Mouse (Mus musculus) pancreas, adult 10 weeks (tissue): ENCODE data around the gene Cilp. TPM values are rescaled to one million over a fixed set of nuclear protein-coding genes. Genes with fewer than 3 reads are reported as not detected.

Source experiments
- polyA plus RNA-seq: library from polyadenylated mRNA; stranded (reverse); fragments of 350-450 nt; fragmentation: Illumina TruSeq; extraction: RNeasy Lipid Tissue Mini Kit (QIAGEN cat#74804); gene quantifications from one replicate; pipeline ENCODE4 v1.2.3, GENCODE M21; 2015; ENCODE audit warnings: low read depth, low replicate concordance; ENCODE audit not compliant: insufficient read depth

Gene Cilp
- 5.6 TPM for polyA plus RNA-seq

GRCm38 (mm10) chr9:65264959-65265358 is at the start of gene Cilp:
Gene Cilp (plus strand): TSS chr9:65265180.

GRCm38 (mm10) chr9:65293973-65294715 is 29.2 kb downstream of the Cilp start, which contains the start of gene Clpx:
Gene Clpx (plus strand): TSS chr9:65294260.

Other genes starting within 250 kb of the Cilp start
- 10.8 TPM for gene Hacd3, start 243.5 kb upstream of the Cilp start, polyA plus RNA-seq
- gene Dpp8, start 232.8 kb upstream of the Cilp start, polyA plus RNA-seq: 16.6 TPM
- 0.94 TPM for gene Igdcc4, start 163.7 kb upstream of the Cilp start, polyA plus RNA-seq
- gene Igdcc3, start 124.0 kb upstream of the Cilp start, polyA plus RNA-seq: not detected
- 10.2 TPM for gene Parp16, start 69.8 kb upstream of the Cilp start, polyA plus RNA-seq
- gene Clpx, start 29.1 kb downstream of the Cilp start, polyA plus RNA-seq: 8.9 TPM
- 3.5 TPM for gene Pdcd7, start 80.9 kb downstream of the Cilp start, polyA plus RNA-seq
- gene Ubap1l, start 95.9 kb downstream of the Cilp start, polyA plus RNA-seq: not detected
- not detected for gene Kbtbd13, start 126.5 kb downstream of the Cilp start, polyA plus RNA-seq
- gene Rasl12, start 133.3 kb downstream of the Cilp start, polyA plus RNA-seq: 6.2 TPM
- gene Slc51b, start 157.8 kb downstream of the Cilp start, polyA plus RNA-seq: not detected
- gene Mtfmt, start 170.6 kb downstream of the Cilp start, polyA plus RNA-seq: 5.0 TPM
- gene Spg21, start 195.8 kb downstream of the Cilp start, polyA plus RNA-seq: 5.7 TPM